Mouse (Mus musculus) midbrain, embryonic 12.5 days (tissue): ENCODE data around the gene Jmy. TPM values are rescaled to one million over a fixed set of nuclear protein-coding genes. Genes with fewer than 3 reads are reported as not detected.
A peak's percentile ranks its signal among the peaks of the same experiment; 100 is the strongest.

Source experiments
- ATAC-seq: fragments of 200-750 bp; cut with Nextera tagmentation; 2 replicates; pipeline ENCODE4 v1.8.0; 2017; ENCODE audit warnings: low read depth, moderate TSS enrichment, moderate library complexity; ENCODE audit not compliant: low FRiP score
- H3K27ac ChIP-seq: fragments of 300-500 bp; sonication (generic); replicated peaks from 2 replicates; pipeline ENCODE4 v1.5.1; 2016; ENCODE audit warnings: mild to moderate bottlenecking
- H3K27me3 ChIP-seq: fragments of 300-500 bp; sonication (generic); 2 replicates; pipeline ENCODE4 v1.6.1; 2016; ENCODE audit warnings: mild to moderate bottlenecking
- H3K36me3 ChIP-seq: fragments of 300-500 bp; sonication (generic); 2 replicates; pipeline ENCODE4 v1.6.1; 2016
- H3K4me1 ChIP-seq: fragments of 300-500 bp; sonication (generic); 2 replicates; pipeline ENCODE4 v1.6.1; 2016
- H3K4me2 ChIP-seq: fragments of 300-500 bp; sonication (generic); replicated peaks from 2 replicates; pipeline ENCODE4 v1.6.1; 2016; ENCODE audit warnings: mild to moderate bottlenecking, moderate library complexity
- H3K4me3 ChIP-seq: fragments of 300-500 bp; sonication (generic); 2 replicates; pipeline ENCODE4 v1.5.1; 2016; ENCODE audit warnings: mild to moderate bottlenecking
- H3K9ac ChIP-seq: fragments of 300-500 bp; sonication (generic); replicated peaks from 2 replicates; pipeline ENCODE4 v1.6.1; 2016; ENCODE audit warnings: mild to moderate bottlenecking, moderate library complexity
- H3K9me3 ChIP-seq: fragments of 300-500 bp; sonication (generic); 2 replicates; pipeline ENCODE4 v1.6.1; 2016; ENCODE audit warnings: mild to moderate bottlenecking
- WGBS: fragments of 180-500 bp; shearing (Covaris S2); methylation state at CpG from one replicate; pipeline ENCODE4 v1.1.7; 2016; 5-methylcytosine and 5-hydroxymethylcytosine counted together
- polyA plus RNA-seq: library from polyadenylated mRNA; unstranded; fragments of >200 nt; fragmentation: Nextera tagmentation; extraction: Ambion mirVana; gene quantifications from 2 replicates; pipeline ENCODE4 v1.2.1, GENCODE M21; 2016

The Jmy gene
- polyA plus RNA-seq, 1 experiment from 2014 or later, result 8.9 TPM

DNA sequence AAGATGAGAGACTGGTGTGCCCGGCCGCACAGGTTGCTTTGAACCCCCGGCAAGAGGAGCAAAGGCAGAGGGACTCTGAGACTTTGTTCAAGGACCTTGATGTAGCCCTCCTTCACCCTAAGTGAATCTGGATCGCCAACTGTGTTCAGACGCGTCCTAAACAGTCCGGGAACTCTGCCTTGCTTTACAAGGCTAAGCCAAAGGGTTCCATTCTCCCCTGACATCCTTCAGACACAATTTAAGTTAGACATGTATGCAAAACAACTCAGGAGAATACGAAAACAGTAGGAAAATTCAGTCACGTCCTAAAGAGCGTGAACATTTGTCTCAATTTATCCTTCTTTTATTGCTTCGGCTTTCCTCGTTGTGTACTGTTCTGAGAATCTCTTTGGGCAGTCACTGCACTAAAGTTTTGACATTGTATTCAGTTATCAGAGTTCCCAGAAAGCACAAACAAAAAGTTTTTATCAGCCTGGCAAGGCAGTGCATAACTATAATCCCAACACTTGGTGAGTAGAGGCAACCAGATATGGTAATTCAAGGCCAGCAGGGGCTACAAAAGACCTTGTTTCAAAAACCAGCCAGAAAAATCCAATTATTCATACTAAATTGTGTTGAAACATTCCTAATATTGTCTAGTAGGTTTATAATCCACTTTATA is 495 bp upstream of the Jmy start:
- no peaks in the 10 kb centered on the region for H3K9me3 ChIP-seq
- peak overlapping the region; percentile 59 for H3K9ac ChIP-seq
- H3K27ac ChIP-seq, result peak overlapping the region; percentile 94
- H3K4me3 ChIP-seq, result peak overlapping the region; percentile 97
- 14% methylated on average over 12 of the region's 12 CpGs for WGBS
- H3K4me1 ChIP-seq, result peaks cover 20% of the 10 kb centered on the region
- H3K36me3 ChIP-seq, result no peaks in the 10 kb centered on the region
- ATAC-seq, result peak; percentile 3; the same call in 1 of the 2 replicates
- H3K27me3 ChIP-seq, result no peaks in the 10 kb centered on the region; the same call in 1 of the 2 replicates
- H3K4me2 ChIP-seq, result peak overlapping the region; percentile 68

DNA sequence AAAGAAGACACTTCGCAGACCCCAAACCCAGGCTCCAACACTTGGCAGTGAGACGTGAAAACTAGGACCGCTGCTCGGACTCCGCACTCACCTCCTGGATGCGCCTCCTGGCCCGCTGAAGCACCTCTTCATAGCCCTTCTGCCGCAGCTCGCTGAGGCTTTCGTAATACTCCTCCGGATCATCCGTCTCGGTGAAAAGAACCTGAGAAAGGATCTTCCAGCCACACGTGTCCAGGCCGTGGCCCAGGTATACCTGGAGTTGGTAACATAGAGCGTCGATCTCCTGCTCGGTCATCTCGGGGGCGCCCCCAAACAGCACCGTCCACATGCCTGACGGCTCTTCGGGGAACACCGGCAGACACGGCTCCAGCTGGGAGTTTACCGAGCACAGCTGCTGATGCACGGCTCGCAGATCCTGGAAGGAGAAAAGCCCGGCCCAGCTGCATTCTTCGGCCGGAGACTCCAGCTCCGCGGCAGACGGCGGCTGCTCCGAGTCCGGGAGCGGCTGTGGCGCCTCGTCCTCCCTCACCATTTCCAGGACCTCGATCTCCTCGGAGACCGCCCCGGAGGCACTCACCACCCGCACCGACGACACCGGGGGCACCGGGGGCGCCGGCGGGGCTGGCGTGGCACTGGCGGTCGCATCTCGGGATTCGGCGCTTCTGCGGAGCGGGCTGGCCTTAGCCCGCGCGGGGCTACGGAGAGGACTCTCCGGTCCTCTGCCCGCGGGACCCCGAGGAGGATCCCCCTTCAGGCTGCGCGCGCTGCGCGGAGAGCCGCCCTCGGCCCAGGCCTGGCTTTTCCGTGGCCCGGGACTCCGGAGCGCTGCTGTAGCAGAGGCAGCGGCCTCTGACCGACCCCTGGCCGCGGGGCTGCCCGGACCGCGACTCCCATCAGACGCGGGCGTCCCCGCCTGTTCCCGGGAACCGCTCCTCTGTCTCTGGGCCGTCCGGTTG is 1.1 kb downstream of the Jmy start:
- no peaks in the 10 kb centered on the region for H3K36me3 ChIP-seq
- H3K4me3 ChIP-seq, result peak overlapping the region; percentile 97
- peak overlapping the region; percentile 94 for H3K27ac ChIP-seq
- under 1% methylated on average over 94 of the region's 94 CpGs for WGBS
- H3K4me1 ChIP-seq, result peaks cover 21% of the 10 kb centered on the region
- ATAC-seq, result peak; percentile 45
- peak overlapping the region; percentile 97 for H3K9ac ChIP-seq
- H3K4me2 ChIP-seq, result peak overlapping the region; percentile 68
- H3K9me3 ChIP-seq, result no peaks in the 10 kb centered on the region
- H3K27me3 ChIP-seq, result no peaks in the 10 kb centered on the region; the same call in 1 of the 2 replicates

DNA sequence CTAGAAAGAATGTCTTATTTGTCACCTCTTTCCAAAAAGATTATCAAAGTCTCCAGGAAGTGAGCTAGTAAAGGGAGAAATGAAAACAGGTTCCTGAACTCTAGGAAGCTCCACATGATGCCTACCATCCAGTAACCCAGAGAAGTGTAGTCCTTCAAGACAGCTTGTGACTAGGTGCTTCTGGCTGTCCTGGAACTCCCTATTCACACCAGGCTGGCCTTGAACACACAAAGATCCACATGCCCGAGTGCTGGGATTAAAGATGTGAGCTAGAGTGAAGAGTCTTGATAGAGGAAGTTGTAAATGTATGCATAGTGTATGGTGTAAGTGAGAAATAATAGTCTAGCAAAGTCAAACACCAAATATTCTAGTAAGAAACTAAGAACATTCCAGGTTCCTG is 2.6 kb downstream of the Jmy start:
- 21% methylated on average over 1 of the region's 1 CpGs for WGBS
- no peak overlapping the region; the same call in 1 of the 2 replicates for H3K9ac ChIP-seq
- no peak overlapping the region for H3K27ac ChIP-seq
- H3K4me2 ChIP-seq, result peak overlapping the region; percentile 68
- no peak for ATAC-seq
- no peaks in the 10 kb centered on the region for H3K27me3 ChIP-seq
- peaks cover 21% of the 10 kb centered on the region for H3K4me1 ChIP-seq
- no peaks in the 10 kb centered on the region for H3K36me3 ChIP-seq
- peak overlapping the region; percentile 97 for H3K4me3 ChIP-seq
- H3K9me3 ChIP-seq, result no peaks in the 10 kb centered on the region

DNA sequence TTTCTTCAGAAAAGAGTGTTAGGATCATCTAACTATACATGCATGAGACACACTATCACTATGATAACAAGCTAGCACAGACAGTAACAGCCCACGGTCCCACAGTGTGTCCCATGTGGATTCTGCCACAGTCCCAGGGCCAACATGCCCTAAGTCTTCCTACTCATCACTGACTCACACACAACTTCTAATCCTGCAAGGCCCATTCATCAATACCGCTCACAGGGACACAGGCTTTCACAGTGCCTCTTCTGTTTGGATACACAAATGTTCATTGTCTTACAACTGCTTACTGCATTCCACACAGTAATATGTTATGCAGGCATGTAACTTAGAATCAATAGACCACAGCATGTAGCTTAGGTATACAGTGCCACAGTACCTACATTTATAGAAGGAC is 11.1 kb downstream of the Jmy start:
- Histone ChIP-seq H3K4me1 (no peaks in the 10 kb centered on the region), H3K36me3 (0 out of 2 replicates have a peak, but pooled peaks cover 3% of the 10 kb centered on the region), H3K27me3 (no peaks in the 10 kb centered on the region), H3K27ac (no peak overlapping the region), H3K9ac (no peak overlapping the region), H3K4me3 (no peak overlapping the region), H3K9me3 (no peaks in the 10 kb centered on the region), H3K4me2 (no peak overlapping the region)
- 85% methylated on average over 2 of the region's 2 CpGs for whole genome bisulfite sequencing
- ATAC-seq, result no peak

DNA sequence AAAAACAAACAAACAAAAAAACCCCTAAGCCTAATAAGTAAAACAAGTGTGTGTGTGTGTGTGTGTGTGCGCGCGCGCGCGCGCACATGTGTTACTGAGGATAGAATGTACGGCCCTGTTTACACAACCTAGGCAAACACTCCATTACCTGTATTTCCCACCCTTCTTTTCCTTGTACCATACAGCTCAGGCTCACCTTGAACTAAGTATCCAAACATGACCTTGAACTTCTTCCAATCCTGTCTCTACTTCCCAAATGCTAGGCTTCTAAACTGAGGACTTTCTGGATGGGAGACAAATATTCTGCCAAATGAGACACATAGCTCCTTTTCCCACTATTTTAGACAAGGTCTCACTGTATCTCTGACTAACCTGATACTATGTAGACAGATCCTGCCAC is 11.9 kb downstream of the Jmy start:
- no peaks in the 10 kb centered on the region for H3K9me3 ChIP-seq
- no peak overlapping the region for H3K4me3 ChIP-seq
- no peak overlapping the region for H3K4me2 ChIP-seq
- no peak for ATAC-seq
- H3K27ac ChIP-seq, result no peak overlapping the region
- no peaks in the 10 kb centered on the region for H3K4me1 ChIP-seq
- H3K36me3 ChIP-seq, result 0 out of 2 replicates have a peak, but pooled peaks cover 3% of the 10 kb centered on the region
- H3K27me3 ChIP-seq, result no peaks in the 10 kb centered on the region
- WGBS, result 98% methylated on average over 8 of the region's 8 CpGs
- no peak overlapping the region for H3K9ac ChIP-seq

DNA sequence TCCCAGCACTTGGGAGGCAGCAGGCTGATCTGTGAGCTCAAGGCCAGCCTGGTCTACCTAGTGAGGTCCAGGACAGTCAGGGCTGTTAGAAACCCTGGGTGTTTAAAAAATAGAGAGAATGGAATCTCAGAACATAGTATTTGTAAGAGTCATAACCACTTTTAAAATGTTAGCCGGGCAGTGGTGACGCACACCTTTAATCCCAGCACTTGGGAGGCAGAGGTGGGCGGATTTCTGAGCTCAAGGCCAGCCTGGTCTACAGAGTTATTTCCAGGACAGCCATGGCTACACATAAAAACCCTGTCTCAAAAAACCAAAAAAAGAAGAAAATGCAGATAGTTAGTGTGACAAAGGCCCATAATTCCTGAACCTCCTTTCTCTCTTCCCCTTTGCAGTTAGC is 15.3 kb downstream of the Jmy start:
- WGBS, result 93% methylated on average over 3 of the region's 3 CpGs
- Histone ChIP-seq H3K4me1 (no peaks in the 10 kb centered on the region), H3K4me3 (no peak overlapping the region), H3K9ac (no peak overlapping the region), H3K27me3 (no peaks in the 10 kb centered on the region), H3K27ac (no peak overlapping the region), H3K4me2 (no peak overlapping the region), H3K9me3 (no peaks in the 10 kb centered on the region), H3K36me3 (peaks cover 10% of the 10 kb centered on the region)
- ATAC-seq, result no peak

DNA sequence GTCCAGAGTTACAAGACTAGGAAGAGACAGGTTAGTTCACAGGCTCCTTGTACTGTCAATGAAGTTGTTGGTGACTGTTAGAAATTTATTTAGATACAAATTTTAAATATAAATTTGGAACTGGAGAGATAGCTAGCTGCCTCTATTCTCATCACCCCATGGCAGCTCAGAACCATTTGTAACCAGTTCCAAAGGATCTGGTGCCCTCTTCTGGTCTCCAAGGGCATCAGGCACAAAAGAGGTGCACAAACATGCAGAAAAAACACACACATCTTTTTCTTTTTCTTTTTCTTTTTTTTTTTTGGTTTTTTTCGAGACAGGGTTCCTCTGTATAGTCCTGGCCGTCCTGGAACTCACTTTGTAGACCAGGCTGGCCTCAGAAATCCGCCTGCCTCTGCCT is 18.5 kb downstream of the Jmy start:
- no peaks in the 10 kb centered on the region for H3K9me3 ChIP-seq
- peaks cover 10% of the 10 kb centered on the region for H3K36me3 ChIP-seq
- no peak for ATAC-seq
- no peak overlapping the region for H3K4me2 ChIP-seq
- no peaks in the 10 kb centered on the region for H3K27me3 ChIP-seq
- H3K4me1 ChIP-seq, result no peaks in the 10 kb centered on the region
- no peak overlapping the region for H3K9ac ChIP-seq
- H3K4me3 ChIP-seq, result no peak overlapping the region
- H3K27ac ChIP-seq, result no peak overlapping the region
- WGBS, result 88% methylated on average over 3 of the region's 3 CpGs

DNA sequence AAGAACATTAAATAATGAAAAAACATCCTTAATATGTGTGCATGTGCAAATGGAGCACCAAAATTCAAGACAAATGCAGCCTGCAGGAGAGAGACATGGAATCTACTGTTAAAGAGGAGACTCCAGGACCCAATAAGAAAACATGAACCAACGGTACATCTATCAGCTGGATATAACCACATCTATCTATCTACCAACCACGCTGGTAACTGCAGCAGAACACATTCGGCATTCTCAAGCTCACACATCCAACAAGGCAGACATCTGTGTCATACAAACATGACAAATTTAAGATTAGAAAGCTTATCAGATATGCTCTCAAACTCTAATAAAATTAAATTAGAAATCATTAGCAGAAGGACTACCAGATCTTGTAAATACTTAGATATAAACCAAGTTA is 21.3 kb downstream of the Jmy start:
- Histone ChIP-seq H3K9me3 (no peaks in the 10 kb centered on the region), H3K4me1 (no peaks in the 10 kb centered on the region), H3K36me3 (peaks cover 12% of the 10 kb centered on the region), H3K27ac (no peak overlapping the region), H3K9ac (no peak overlapping the region), H3K4me3 (no peak overlapping the region), H3K27me3 (no peaks in the 10 kb centered on the region), H3K4me2 (no peak overlapping the region)
- ATAC-seq, result no peak
- 97% methylated on average over 3 of the region's 3 CpGs for WGBS

DNA sequence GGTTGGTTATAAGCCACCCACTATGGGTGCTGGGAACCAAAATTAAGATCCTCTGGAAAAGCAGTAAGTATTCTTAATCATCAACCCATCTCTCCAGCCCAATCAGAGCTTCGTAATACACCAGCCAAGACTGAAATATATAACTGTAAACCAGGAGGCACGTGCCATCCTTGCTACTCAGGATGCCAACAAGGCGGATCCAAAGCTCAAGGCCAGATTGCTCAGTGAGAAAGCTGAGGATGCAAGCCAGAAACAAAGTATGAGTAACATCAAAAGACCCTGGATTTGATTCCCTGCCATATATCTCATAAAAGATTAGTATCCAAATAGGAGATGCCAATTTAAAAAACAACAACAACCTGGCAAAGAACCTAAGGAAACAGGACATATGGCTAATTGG is 31.3 kb downstream of the Jmy start:
- Histone ChIP-seq H3K9ac (no peak overlapping the region), H3K9me3 (no peaks in the 10 kb centered on the region), H3K4me3 (no peak overlapping the region), H3K4me1 (no peaks in the 10 kb centered on the region), H3K4me2 (no peak overlapping the region), H3K27ac (no peak overlapping the region), H3K36me3 (peaks cover 22% of the 10 kb centered on the region), H3K27me3 (no peaks in the 10 kb centered on the region)
- ATAC-seq, result no peak
- 91% methylated on average over 3 of the region's 3 CpGs for WGBS

DNA sequence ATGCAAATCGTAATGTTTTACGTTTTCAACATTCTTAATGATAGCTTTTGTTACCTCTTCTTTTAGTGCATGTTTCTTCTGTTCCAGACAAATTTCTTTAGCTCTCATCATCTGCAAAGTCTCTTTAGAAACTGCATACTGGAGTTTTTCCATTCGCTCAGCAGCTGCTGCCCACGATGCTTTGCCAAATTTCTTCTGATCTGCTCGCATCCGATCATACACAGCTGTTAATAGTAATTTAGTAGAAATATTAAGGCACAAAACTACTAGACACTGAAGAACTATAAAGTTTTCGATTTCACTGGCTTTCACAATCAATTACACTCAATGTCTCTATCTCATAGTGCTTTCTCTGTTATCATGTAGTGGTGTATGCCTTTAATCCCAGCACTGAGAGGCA is 40.0 kb downstream of the Jmy start:
- no peak overlapping the region for H3K4me2 ChIP-seq
- H3K27ac ChIP-seq, result no peak overlapping the region
- H3K36me3 ChIP-seq, result peaks cover 16% of the 10 kb centered on the region; the same call in 1 of the 2 replicates
- H3K4me1 ChIP-seq, result no peaks in the 10 kb centered on the region
- 96% methylated on average over 7 of the region's 7 CpGs for WGBS
- H3K9ac ChIP-seq, result no peak overlapping the region
- no peak overlapping the region for H3K4me3 ChIP-seq
- H3K27me3 ChIP-seq, result no peaks in the 10 kb centered on the region
- H3K9me3 ChIP-seq, result no peaks in the 10 kb centered on the region
- no peak for ATAC-seq

DNA sequence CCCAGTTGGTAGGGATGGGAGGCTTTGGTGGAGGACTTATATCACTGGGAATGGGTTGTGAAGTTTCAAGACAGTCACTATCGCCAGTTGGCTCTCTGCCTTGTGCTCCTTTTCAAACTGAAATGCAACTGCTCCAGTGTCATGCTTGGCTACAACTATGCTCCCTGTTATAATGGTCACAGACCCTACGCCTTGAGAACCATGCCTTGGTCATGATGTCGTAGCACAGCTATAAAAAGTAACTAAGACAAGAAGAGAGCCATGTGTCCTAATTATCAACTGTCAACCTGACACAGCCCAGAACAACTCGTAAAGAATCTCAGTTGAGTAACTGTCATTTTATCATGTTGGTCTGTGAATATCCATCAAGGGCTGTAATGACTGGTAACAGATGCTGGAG is 41.0 kb downstream of the Jmy start:
- no peaks in the 10 kb centered on the region for H3K9me3 ChIP-seq
- H3K36me3 ChIP-seq, result peaks cover 14% of the 10 kb centered on the region; the same call in 1 of the 2 replicates
- H3K4me3 ChIP-seq, result no peak overlapping the region
- no peak overlapping the region for H3K9ac ChIP-seq
- no peaks in the 10 kb centered on the region for H3K27me3 ChIP-seq
- no peak overlapping the region for H3K4me2 ChIP-seq
- WGBS, result 91% methylated on average over 4 of the region's 4 CpGs
- no peak overlapping the region for H3K27ac ChIP-seq
- H3K4me1 ChIP-seq, result no peaks in the 10 kb centered on the region
- ATAC-seq, result no peak

DNA sequence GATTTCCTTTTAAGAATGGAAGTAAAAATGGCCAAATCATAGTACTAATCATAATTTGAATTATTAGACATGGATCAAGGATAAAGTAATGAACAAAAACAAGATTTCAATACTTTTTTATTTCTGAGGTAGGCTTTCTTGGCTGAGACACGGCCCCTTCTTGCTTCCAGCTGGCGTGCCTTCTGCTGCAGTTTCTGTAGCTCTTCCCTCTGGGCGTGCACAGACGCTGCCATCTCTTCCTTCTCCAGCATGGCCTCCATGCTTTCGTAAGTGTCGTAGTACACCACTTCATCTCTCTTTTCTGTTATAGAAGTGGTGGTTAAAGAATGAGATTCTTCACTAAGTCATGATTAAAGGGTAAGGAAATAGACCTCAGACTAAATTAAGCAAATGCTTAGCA is 46.3 kb downstream of the Jmy start:
- H3K27ac ChIP-seq, result no peak overlapping the region
- no peak overlapping the region for H3K4me2 ChIP-seq
- H3K27me3 ChIP-seq, result no peaks in the 10 kb centered on the region
- no peaks in the 10 kb centered on the region for H3K9me3 ChIP-seq
- peaks cover 24% of the 10 kb centered on the region for H3K36me3 ChIP-seq
- H3K4me1 ChIP-seq, result no peaks in the 10 kb centered on the region
- no peak for ATAC-seq
- 95% methylated on average over 6 of the region's 6 CpGs for WGBS
- no peak overlapping the region for H3K4me3 ChIP-seq
- no peak overlapping the region for H3K9ac ChIP-seq
